8 mouse cellular contexts compared by ENCODE assay signal in the genomic region with DNA sequence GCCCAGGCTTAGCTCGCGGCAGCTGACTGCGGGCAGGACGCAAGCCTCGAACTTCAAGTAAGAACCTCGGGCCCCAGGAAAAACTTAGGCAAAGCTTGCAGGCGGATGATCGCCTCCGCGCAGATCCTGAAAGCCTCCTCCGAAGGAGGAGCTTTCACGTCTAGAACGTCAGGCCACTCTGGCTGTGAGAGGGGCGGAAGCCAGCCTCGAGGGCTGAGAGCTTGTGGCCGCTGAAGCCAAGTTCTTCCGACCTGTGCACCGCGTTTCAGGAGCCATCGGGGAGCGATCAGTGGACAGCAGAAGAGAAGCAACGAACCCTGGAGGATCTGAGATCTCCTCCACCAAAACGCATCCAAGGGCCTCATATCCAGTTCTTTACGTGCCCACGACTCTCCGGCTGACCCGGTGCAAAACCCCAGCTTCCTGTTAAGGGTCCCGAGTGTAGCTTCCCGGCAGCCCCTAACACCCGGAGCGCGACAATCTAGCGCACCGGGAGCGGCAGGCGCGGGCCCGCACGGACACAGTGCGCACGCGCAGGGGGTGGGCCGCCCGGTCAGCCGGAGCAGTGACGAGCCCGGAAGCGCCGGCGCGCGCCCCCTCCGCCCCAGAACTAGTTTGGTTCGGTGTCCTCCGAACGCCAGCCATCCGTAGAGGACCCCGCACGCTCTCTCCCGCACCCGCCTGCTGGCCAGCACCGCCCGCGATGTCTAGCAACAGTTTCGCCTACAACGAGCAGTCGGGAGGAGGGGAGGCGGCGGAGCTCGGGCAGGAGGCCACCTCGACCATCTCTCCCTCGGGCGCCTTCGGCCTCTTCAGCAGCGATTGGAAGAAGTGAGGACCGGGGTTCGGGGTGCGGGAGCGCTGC. TPM values are rescaled to one million over a fixed set of nuclear protein-coding genes. Genes with fewer than 3 reads are reported as not detected.
DNase-seq lines count a peak whose midpoint lies in the region; ATAC-seq lines count a peak whose summit lies in the region.

A gene (plus strand): TSS at position 560 of the 865 bp plus-strand sequence.

- WGBS in hindbrain, embryonic 10.5 days = under 1% methylated on average over 79 of the region's 79 CpGs

- no peaks in the 10 kb centered on the region for H3K27me3 ChIP-seq in hindbrain, embryonic 10.5 days (ENCODE audit: insufficient read depth, poor library complexity, severe bottlenecking)

- no peaks in the 10 kb centered on the region for H3K9me3 ChIP-seq in hindbrain, embryonic 10.5 days

- ATAC-seq in frontal cortex, adult (ENCODE audit: low TSS enrichment) = peak; percentile 97

- H3K36me3 ChIP-seq in hindbrain, embryonic 10.5 days = peaks cover 4% of the 10 kb centered on the region; the same call in 1 of the 2 replicates

- peak; percentile 95 for DNase-seq in Muller cell, postnatal 12 days (ENCODE audit: inconsistent ontology term)
- DNase-seq in cerebellum, adult 9-10 months = peak; percentile 74
- DNase-seq in hindbrain, embryonic 10.5 days (ENCODE audit: low spot score) = peak; percentile 91
- DNase-seq in layer of hippocampus, postnatal 14 days (ENCODE audit: low spot score in 2 of 2) = peak; percentile 87 to 92
- peak; percentile 91 for DNase-seq in lung, postnatal 14 days
- DNase-seq in retina, adult 2 months (ENCODE audit: low read depth, low spot score) = peak; percentile 71
- peak; percentile 90 to 93 for DNase-seq in thymus, postnatal 36 days

- peak within 1 kb of the TSS; percentile 94 for H3K27ac ChIP-seq in hindbrain, embryonic 10.5 days

- peaks cover 25% of the 10 kb centered on the region for H3K4me1 ChIP-seq in hindbrain, embryonic 10.5 days (replicated peaks)

- H3K4me3 ChIP-seq in hindbrain, embryonic 10.5 days = peak within 1 kb of the TSS; percentile 83

RNA-seq across cellular contexts. Expression of the gene that starts here (rescaled TPM):
- 32.7 and 36.8 TPM in 2 replicates for polyA plus RNA-seq in hindbrain, embryonic 10.5 days (2016; fragmentation: Nextera tagmentation; extraction: Ambion mirVana)
- total RNA-seq in layer of hippocampus, postnatal 14 days (2021) = 10 to 100 TPM; 49.1 to 53.9 TPM

Comparison
In these comparisons a context has a peak if more than half of its experiments do, and no peak if none do; other contexts are left out.
1. Peak in every context shown above with its lines: DNase-seq, ATAC-seq, H3K4me3 ChIP-seq and H3K27ac ChIP-seq.